Mouse (Mus musculus): Measurements from ENCODE around the gene Wdr66. TPM values are rescaled to one million over a fixed set of nuclear protein-coding genes. Genes with fewer than 3 reads are reported as not detected.

The Wdr66 gene
- polyA plus RNA-seq, 1 experiment = 1.3 TPM

GRCm38 (mm10) chr5:123357253-123357652 lies 105.4 kb downstream of the Wdr66 start:
- WGBS = 72% methylated on average over 4 of the region's 4 CpGs
- Histone ChIP-seq H3K27ac (ENCODE audit: insufficient read depth, low read length) (no peak overlapping the region), H3K4me3 (replicated peaks; ENCODE audit: insufficient read depth, low read depth, low read length) (no peak overlapping the region), H3K27me3 (ENCODE audit: control insufficient read depth, insufficient read depth, low read length) (no peaks in the 10 kb centered on the region), H3K4me1 (ENCODE audit: control insufficient read depth, insufficient read depth, low read length) (peaks cover 16% of the 10 kb centered on the region)
- TF ChIP-seq CTCF (IDR thresholded peaks at IDR 0.05; ENCODE audit: borderline replicate concordance, insufficient read depth, low read depth, low read length) (no peak), POLR2A (IDR thresholded peaks at IDR 0.05; ENCODE audit: borderline replicate concordance, insufficient read depth, low read length) (no peak)
- DNase-seq = no peak

- WGBS = 25% methylated on average over 6 of the region's 6 CpGs
- TF ChIP-seq CTCF (IDR thresholded peaks at IDR 0.05; ENCODE audit: borderline replicate concordance, insufficient read depth, low read depth, low read length) = no peak
- no peak for TF ChIP-seq POLR2A (IDR thresholded peaks at IDR 0.05; ENCODE audit: borderline replicate concordance, insufficient read depth, low read length)
- peaks cover 16% of the 10 kb centered on the region for H3K4me1 ChIP-seq (ENCODE audit: control insufficient read depth, insufficient read depth, low read length)
These were observed 107.5 kb downstream of the Wdr66 start for GRCm38 (mm10) chr5:123359431-123359830.

GRCm38 (mm10) chr5:123362911-123363310 lies 111.0 kb downstream of the Wdr66 start:
- Histone ChIP-seq H3K4me1 (ENCODE audit: control insufficient read depth, insufficient read depth, low read length) (peaks cover 21% of the 10 kb centered on the region), H3K27me3 (ENCODE audit: control insufficient read depth, insufficient read depth, low read length) (no peaks in the 10 kb centered on the region), H3K27ac (ENCODE audit: insufficient read depth, low read length) (no peak overlapping the region), H3K4me3 (replicated peaks; ENCODE audit: insufficient read depth, low read depth, low read length) (no peak overlapping the region)
- WGBS = 74% methylated on average over 4 of the region's 4 CpGs
- DNase-seq = no peak
- TF ChIP-seq CTCF (IDR thresholded peaks at IDR 0.05; ENCODE audit: borderline replicate concordance, insufficient read depth, low read depth, low read length) (peak; percentile 25; the same call in 1 of the 2 replicates), POLR2A (IDR thresholded peaks at IDR 0.05; ENCODE audit: borderline replicate concordance, insufficient read depth, low read length) (no peak)

More at GRCm38 (mm10) chr5:123359431-123359830, 107.5 kb downstream of the Wdr66 start:
- no peak for DNase-seq
- no peak overlapping the region for H3K4me3 ChIP-seq (replicated peaks; ENCODE audit: insufficient read depth, low read depth, low read length)
- no peaks in the 10 kb centered on the region for H3K27me3 ChIP-seq (ENCODE audit: control insufficient read depth, insufficient read depth, low read length)
- peak overlapping the region; percentile 34; the same call in 1 of the 2 replicates for H3K27ac ChIP-seq (ENCODE audit: insufficient read depth, low read length)

GRCm38 (mm10) chr5:123364302-123364971 lies 112.5 kb downstream of the Wdr66 start:
- peak; percentile 63 to 88 for DNase-seq
- H3K4me3 ChIP-seq (replicated peaks; ENCODE audit: insufficient read depth, low read depth, low read length) = no peak overlapping the region
- no peak for TF ChIP-seq POLR2A (IDR thresholded peaks at IDR 0.05; ENCODE audit: borderline replicate concordance, insufficient read depth, low read length)
- no peak for TF ChIP-seq CTCF (IDR thresholded peaks at IDR 0.05; ENCODE audit: borderline replicate concordance, insufficient read depth, low read depth, low read length)
- H3K4me1 ChIP-seq (ENCODE audit: control insufficient read depth, insufficient read depth, low read length) = peaks cover 15% of the 10 kb centered on the region
- peak overlapping the region; percentile 79 for H3K27ac ChIP-seq (ENCODE audit: insufficient read depth, low read length)
- no peaks in the 10 kb centered on the region for H3K27me3 ChIP-seq (ENCODE audit: control insufficient read depth, insufficient read depth, low read length)
- whole genome bisulfite sequencing = 26% methylated on average over 11 of the region's 11 CpGs

GRCm38 (mm10) chr5:123368869-123369488 lies 117.1 kb downstream of the Wdr66 start:
- 73% methylated on average over 13 of the region's 13 CpGs for WGBS
- H3K27me3 ChIP-seq (ENCODE audit: control insufficient read depth, insufficient read depth, low read length) = no peaks in the 10 kb centered on the region
- TF ChIP-seq CTCF (IDR thresholded peaks at IDR 0.05; ENCODE audit: borderline replicate concordance, insufficient read depth, low read depth, low read length) (peak; percentile 86), POLR2A (IDR thresholded peaks at IDR 0.05; ENCODE audit: borderline replicate concordance, insufficient read depth, low read length) (no peak)
- H3K27ac ChIP-seq (ENCODE audit: insufficient read depth, low read length) = no peak overlapping the region
- peaks cover 9% of the 10 kb centered on the region for H3K4me1 ChIP-seq (ENCODE audit: control insufficient read depth, insufficient read depth, low read length)
- DNase-seq = peak in 1 of 2 experiments; percentile 36
- H3K4me3 ChIP-seq (replicated peaks; ENCODE audit: insufficient read depth, low read depth, low read length) = no peak overlapping the region

GRCm38 (mm10) chr5:123370049-123370448 lies 118.1 kb downstream of the Wdr66 start:
- no peak for DNase-seq
- Histone ChIP-seq H3K27me3 (ENCODE audit: control insufficient read depth, insufficient read depth, low read length) (no peaks in the 10 kb centered on the region), H3K4me1 (ENCODE audit: control insufficient read depth, insufficient read depth, low read length) (no peaks in the 10 kb centered on the region), H3K4me3 (replicated peaks; ENCODE audit: insufficient read depth, low read depth, low read length) (no peak overlapping the region), H3K27ac (ENCODE audit: insufficient read depth, low read length) (no peak overlapping the region)
- TF ChIP-seq CTCF (IDR thresholded peaks at IDR 0.05; ENCODE audit: borderline replicate concordance, insufficient read depth, low read depth, low read length) (no peak), POLR2A (IDR thresholded peaks at IDR 0.05; ENCODE audit: borderline replicate concordance, insufficient read depth, low read length) (no peak)
- 89% methylated on average over 5 of the region's 5 CpGs for WGBS

- H3K27me3 ChIP-seq (ENCODE audit: control insufficient read depth, insufficient read depth, low read length) = no peaks in the 10 kb centered on the region
- peaks cover 3% of the 10 kb centered on the region; the same call in 1 of the 2 replicates for H3K4me1 ChIP-seq (ENCODE audit: control insufficient read depth, insufficient read depth, low read length)
- H3K4me3 ChIP-seq (replicated peaks; ENCODE audit: insufficient read depth, low read depth, low read length) = no peak overlapping the region
- H3K27ac ChIP-seq (ENCODE audit: insufficient read depth, low read length) = no peak overlapping the region
- WGBS = 89% methylated on average over 10 of the region's 10 CpGs
- no peak for DNase-seq
- TF ChIP-seq CTCF (IDR thresholded peaks at IDR 0.05; ENCODE audit: borderline replicate concordance, insufficient read depth, low read depth, low read length) = no peak
- TF ChIP-seq POLR2A (IDR thresholded peaks at IDR 0.05; ENCODE audit: borderline replicate concordance, insufficient read depth, low read length) = no peak
These were observed 123.4 kb downstream of the Wdr66 start for GRCm38 (mm10) chr5:123375262-123375661.
